Mouse (Mus musculus): ENCODE data around the gene Plcb1.
A peak's percentile ranks its signal among the peaks of the same experiment; 100 is the strongest.

Gene Plcb1

GRCm38 (mm10) chr2:135409418-135410097 lies 623.7 kb downstream of the Plcb1 start:
- no peak for DNase-seq (ENCODE audit: low spot score in 2 of 2)

- DNase-seq (ENCODE audit: low spot score in 2 of 2): no peak
Observed at GRCm38 (mm10) chr2:135411675-135412074, 625.8 kb downstream of the Plcb1 start.

- no peak for DNase-seq (ENCODE audit: low spot score in 2 of 2)
Observed at GRCm38 (mm10) chr2:135415137-135415536, 629.3 kb downstream of the Plcb1 start.

- no peak for DNase-seq (ENCODE audit: low spot score in 2 of 2)
Observed at GRCm38 (mm10) chr2:135419301-135419700, 633.4 kb downstream of the Plcb1 start.

GRCm38 (mm10) chr2:135434947-135435515 lies 649.2 kb downstream of the Plcb1 start:
- no peak for DNase-seq (ENCODE audit: low spot score in 2 of 2)

- DNase-seq (ENCODE audit: low spot score in 2 of 2): no peak
Observed at GRCm38 (mm10) chr2:135439034-135439433, 653.2 kb downstream of the Plcb1 start.

GRCm38 (mm10) chr2:135439546-135440517 lies 654.0 kb downstream of the Plcb1 start:
- peak; percentile 27 to 35 for DNase-seq (ENCODE audit: low spot score in 2 of 2)

- no peak for DNase-seq (ENCODE audit: low spot score in 2 of 2)
Observed at GRCm38 (mm10) chr2:135453581-135453980, 667.7 kb downstream of the Plcb1 start.

GRCm38 (mm10) chr2:135454015-135454414 lies 668.1 kb downstream of the Plcb1 start:
- DNase-seq (ENCODE audit: low spot score in 2 of 2): no peak

- no peak for DNase-seq (ENCODE audit: low spot score in 2 of 2)
Observed at GRCm38 (mm10) chr2:135454455-135454854, 668.6 kb downstream of the Plcb1 start.

GRCm38 (mm10) chr2:135467895-135468294 lies 682.0 kb downstream of the Plcb1 start:
- peak in 1 of 2 experiments; percentile 22 for DNase-seq (ENCODE audit: low spot score in 2 of 2)

- no peak for DNase-seq (ENCODE audit: low spot score in 2 of 2)
Observed at GRCm38 (mm10) chr2:135474107-135474506, 688.2 kb downstream of the Plcb1 start.

- no peak for DNase-seq (ENCODE audit: low spot score in 2 of 2)
Observed at GRCm38 (mm10) chr2:135485248-135485647, 699.4 kb downstream of the Plcb1 start.

GRCm38 (mm10) chr2:135488277-135488676 lies 702.4 kb downstream of the Plcb1 start:
- DNase-seq (ENCODE audit: low spot score in 2 of 2): no peak

GRCm38 (mm10) chr2:135489127-135489526 lies 703.3 kb downstream of the Plcb1 start:
- no peak for DNase-seq (ENCODE audit: low spot score in 2 of 2)

- DNase-seq (ENCODE audit: low spot score in 2 of 2): no peak
Observed at GRCm38 (mm10) chr2:135492777-135493176, 706.9 kb downstream of the Plcb1 start.

- DNase-seq (ENCODE audit: low spot score in 2 of 2): no peak
Observed at GRCm38 (mm10) chr2:135496553-135496952, 710.7 kb downstream of the Plcb1 start.

GRCm38 (mm10) chr2:135497251-135497650 lies 711.4 kb downstream of the Plcb1 start:
- no peak for DNase-seq (ENCODE audit: low spot score in 2 of 2)

GRCm38 (mm10) chr2:135500872-135501271 lies 715.0 kb downstream of the Plcb1 start:
- DNase-seq (ENCODE audit: low spot score in 2 of 2): no peak

GRCm38 (mm10) chr2:135503328-135503997 lies 717.6 kb downstream of the Plcb1 start:
- no peak for DNase-seq (ENCODE audit: low spot score in 2 of 2)

GRCm38 (mm10) chr2:135503998-135504354 lies 718.1 kb downstream of the Plcb1 start:
- DNase-seq (ENCODE audit: low spot score in 2 of 2): no peak

GRCm38 (mm10) chr2:135507111-135507510 lies 721.2 kb downstream of the Plcb1 start:
- no peak for DNase-seq (ENCODE audit: low spot score in 2 of 2)
